Comparison of ENCODE assay signal across 21 mouse cellular contexts in the genomic region with DNA sequence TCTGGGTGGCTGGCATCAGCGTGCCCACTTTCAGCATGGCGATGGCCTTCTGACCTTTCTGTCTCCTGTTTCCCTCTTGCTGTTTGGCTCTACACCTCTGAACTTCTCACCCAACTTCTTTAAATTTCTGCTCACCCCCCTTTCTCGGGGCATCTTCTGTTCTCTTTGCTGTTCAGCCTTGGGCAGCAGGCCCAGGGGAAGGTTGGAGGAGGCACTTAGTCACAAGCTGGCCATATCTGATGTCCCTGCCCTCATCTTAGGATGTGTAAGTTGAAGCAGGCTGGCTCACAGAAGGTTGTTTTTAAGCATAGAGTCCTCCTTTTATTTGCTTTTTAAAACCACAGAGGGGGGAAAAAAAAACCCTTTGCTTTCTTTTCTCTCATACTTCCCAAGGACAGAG. TPM values are rescaled to one million over a fixed set of nuclear protein-coding genes. Genes with fewer than 3 reads are reported as not detected.
DNase-seq lines count a peak whose midpoint lies in the region; ATAC-seq lines count a peak whose summit lies in the region.
"Had no signal": no experiment of that assay in that cellular context is flagged by ENCODE, and none has a peak within 500 bp of the region (broad histone marks: within the 10 kb centered on the region; RNA-seq: fewer than 3 reads in every experiment).

No protein-coding gene starts in this region.

- 0 out of 2 replicates have a peak overlapping the region, but pooled peaks have one; percentile 49 for H3K27ac ChIP-seq in hindbrain, embryonic 15.5 days (replicated peaks)
- no peak overlapping the region for H3K27ac ChIP-seq in hindbrain, embryonic 11.5 days (ENCODE audit: low read depth, low read length)
- H3K27ac ChIP-seq in midbrain, embryonic 13.5 days = peak overlapping the region; percentile 81
- no peak overlapping the region for H3K27ac ChIP-seq in midbrain, embryonic 14.5 days (replicated peaks; ENCODE audit: low read depth, low read length)
- no peak overlapping the region for H3K27ac ChIP-seq in limb, embryonic 10.5 days
- H3K27ac ChIP-seq: embryonic facial prominence, embryonic 12.5 days; liver, embryonic 15.5 days; stomach, postnatal 0 days had no signal

- no peak overlapping the region for H3K4me2 ChIP-seq in hindbrain, embryonic 15.5 days
- no peak overlapping the region for H3K4me2 ChIP-seq in hindbrain, embryonic 11.5 days (replicated peaks; ENCODE audit: low read depth, low read length)
- no peak overlapping the region for H3K4me2 ChIP-seq in midbrain, embryonic 13.5 days (replicated peaks)
- no peak overlapping the region for H3K4me2 ChIP-seq in midbrain, embryonic 14.5 days (ENCODE audit: low read length)
- H3K4me2 ChIP-seq: embryonic facial prominence, embryonic 12.5 days; liver, embryonic 15.5 days had no signal

- peaks cover 10% of the 10 kb centered on the region for H3K4me1 ChIP-seq in hindbrain, embryonic 15.5 days (replicated peaks)
- H3K4me1 ChIP-seq in hindbrain, embryonic 11.5 days (replicated peaks; ENCODE audit: control insufficient read depth, insufficient read depth, low read length) = no peaks in the 10 kb centered on the region
- peaks cover 33% of the 10 kb centered on the region for H3K4me1 ChIP-seq in midbrain, embryonic 13.5 days (replicated peaks)
- H3K4me1 ChIP-seq in midbrain, embryonic 14.5 days (ENCODE audit: control insufficient read depth, insufficient read depth, low read length) = peaks cover 22% of the 10 kb centered on the region
- 0 out of 2 replicates have a peak, but pooled peaks cover 2% of the 10 kb centered on the region for H3K4me1 ChIP-seq in limb, embryonic 10.5 days
- H3K4me1 ChIP-seq: embryonic facial prominence, embryonic 12.5 days had no signal

- no peak overlapping the region for H3K4me3 ChIP-seq in hindbrain, embryonic 15.5 days
- no peak overlapping the region for H3K4me3 ChIP-seq in hindbrain, embryonic 11.5 days (ENCODE audit: low read depth, low read length)
- H3K4me3 ChIP-seq in midbrain, embryonic 13.5 days (replicated peaks) = no peak overlapping the region
- H3K4me3 ChIP-seq in midbrain, embryonic 14.5 days (replicated peaks; ENCODE audit: low read depth, low read length) = no peak overlapping the region
- H3K4me3 ChIP-seq in limb, embryonic 10.5 days = no peak overlapping the region
- H3K4me3 ChIP-seq: embryonic facial prominence, embryonic 12.5 days; liver, embryonic 15.5 days; megakaryocyte, embryonic 14.5 days had no signal

- no peak for ATAC-seq in hindbrain, embryonic 15.5 days (ENCODE audit: low FRiP score, low read depth)
- no peak for ATAC-seq in hindbrain, embryonic 11.5 days (ENCODE audit: low FRiP score)
- ATAC-seq in midbrain, embryonic 13.5 days = no peak
- ATAC-seq in midbrain, embryonic 14.5 days (ENCODE audit: low FRiP score, low TSS enrichment) = no peak
- ATAC-seq: CD4-positive, CD25-positive, alpha-beta regulatory T cell, adult 4 months; forebrain, postnatal 0 days; intestine, postnatal 0 days; lung, postnatal 0 days had no signal

- DNase-seq in adrenal gland, adult (ENCODE audit: inconsistent age in 2 of 2, low spot score in 1 of 2) = peak; percentile 83 to 85
- DNase-seq in adrenal gland, adult 18-20 months (ENCODE audit: low spot score in 2 of 2) = no peak
- no peak for DNase-seq in hindbrain, embryonic 11.5 days (ENCODE audit: low spot score)
- no peak for DNase-seq in midbrain, embryonic 14.5 days
- no peak for DNase-seq in limb, embryonic 10.5 days (ENCODE audit: low spot score)
- no peak for DNase-seq in layer of hippocampus, adult 9-10 months (ENCODE audit: low spot score)
- DNase-seq: cerebellum, adult 8-10 months; forebrain, postnatal 0 days; heart, adult 18-20 months; heart, postnatal 36 days; thymus, postnatal 36 days had no signal

- no peak overlapping the region for H3K9ac ChIP-seq in hindbrain, embryonic 15.5 days
- no peak overlapping the region for H3K9ac ChIP-seq in hindbrain, embryonic 11.5 days (ENCODE audit: low read depth, low read length)
- H3K9ac ChIP-seq in midbrain, embryonic 13.5 days (replicated peaks) = no peak overlapping the region
- H3K9ac ChIP-seq in midbrain, embryonic 14.5 days (replicated peaks; ENCODE audit: low read length) = no peak overlapping the region
- H3K9ac ChIP-seq: embryonic facial prominence, embryonic 12.5 days; forebrain, postnatal 0 days; liver, embryonic 15.5 days had no signal

- H3K27me3 ChIP-seq in hindbrain, embryonic 15.5 days = no peaks in the 10 kb centered on the region
- no peaks in the 10 kb centered on the region for H3K27me3 ChIP-seq in hindbrain, embryonic 11.5 days (ENCODE audit: control insufficient read depth, insufficient read depth, low read length)
- H3K27me3 ChIP-seq in midbrain, embryonic 13.5 days = no peaks in the 10 kb centered on the region
- H3K27me3 ChIP-seq in midbrain, embryonic 14.5 days (ENCODE audit: control insufficient read depth, insufficient read depth, low read length) = no peaks in the 10 kb centered on the region
- H3K27me3 ChIP-seq in limb, embryonic 10.5 days (ENCODE audit: low read depth, poor library complexity, severe bottlenecking) = no peaks in the 10 kb centered on the region
- H3K27me3 ChIP-seq: embryonic facial prominence, embryonic 12.5 days; liver, embryonic 15.5 days; megakaryocyte, embryonic 14.5 days had no signal

- no peaks in the 10 kb centered on the region for H3K9me3 ChIP-seq in hindbrain, embryonic 15.5 days
- no peaks in the 10 kb centered on the region for H3K9me3 ChIP-seq in hindbrain, embryonic 11.5 days (ENCODE audit: control insufficient read depth, low read length)
- H3K9me3 ChIP-seq in midbrain, embryonic 13.5 days = no peaks in the 10 kb centered on the region
- no peaks in the 10 kb centered on the region for H3K9me3 ChIP-seq in midbrain, embryonic 14.5 days (ENCODE audit: control insufficient read depth, low read length)
- H3K9me3 ChIP-seq in limb, embryonic 10.5 days (replicated peaks) = no peaks in the 10 kb centered on the region
- H3K9me3 ChIP-seq: embryonic facial prominence, embryonic 12.5 days; G1E; liver, embryonic 15.5 days; megakaryocyte, embryonic 14.5 days had no signal

- no peaks in the 10 kb centered on the region for H3K36me3 ChIP-seq in hindbrain, embryonic 15.5 days
- H3K36me3 ChIP-seq in hindbrain, embryonic 11.5 days (ENCODE audit: control insufficient read depth, insufficient read depth, low read length) = no peaks in the 10 kb centered on the region
- H3K36me3 ChIP-seq in midbrain, embryonic 13.5 days = peaks cover 15% of the 10 kb centered on the region
- peaks cover 5% of the 10 kb centered on the region; the same call in 1 of the 2 replicates for H3K36me3 ChIP-seq in midbrain, embryonic 14.5 days (ENCODE audit: control insufficient read depth, insufficient read depth, low read length)
- peaks cover 25% of the 10 kb centered on the region for H3K36me3 ChIP-seq in limb, embryonic 10.5 days
- H3K36me3 ChIP-seq: liver, embryonic 15.5 days had no signal

- WGBS in hindbrain, embryonic 15.5 days = 84% methylated on average over 3 of the region's 3 CpGs
- WGBS in hindbrain, embryonic 11.5 days = 86% methylated on average over 3 of the region's 3 CpGs
- WGBS in midbrain, embryonic 13.5 days = 87% methylated on average over 3 of the region's 3 CpGs
- WGBS in midbrain, embryonic 14.5 days = 87% methylated on average over 3 of the region's 3 CpGs
- WGBS in limb, embryonic 10.5 days = 96% methylated on average over 3 of the region's 3 CpGs

RNA-seq across cellular contexts. Expression of gene Kidins220, which starts 40.7 kb away (rescaled TPM):
- 10 to 100 TPM; 75.4 to 97.5 TPM for total RNA-seq in adrenal gland, adult 18-20 months (2021)
- polyA plus RNA-seq in hindbrain, embryonic 15.5 days (2015; fragmentation: Nextera tagmentation; extraction: Ambion mirVana) = 127 and 140 TPM in 2 replicates
- 65.9 and 69.2 TPM in 2 replicates for polyA plus RNA-seq in hindbrain, embryonic 11.5 days (2014; fragmentation: Nextera tagmentation; extraction: Ambion mirVana)
- polyA plus RNA-seq in midbrain, embryonic 13.5 days (2015; fragmentation: Nextera tagmentation; extraction: Ambion mirVana) = 130 and 134 TPM in 2 replicates
- 188 and 219 TPM in 2 replicates for polyA plus RNA-seq in midbrain, embryonic 14.5 days (2014; fragmentation: Nextera tagmentation; extraction: Ambion mirVana)
- polyA plus RNA-seq in limb, embryonic 10.5 days (2016; fragmentation: Nextera tagmentation; extraction: Ambion mirVana) = 11.1 and 14.3 TPM in 2 replicates

Comparison
In these comparisons a context has a peak if more than half of its experiments do, and no peak if none do; other contexts are left out.
1. DNase-seq: peak in adrenal gland, adult (2 of 2); none in adrenal gland, adult 18-20 months (0 of 2), hindbrain, embryonic 11.5 days (single experiment), midbrain, embryonic 14.5 days (single experiment), limb, embryonic 10.5 days (single experiment) and layer of hippocampus, adult 9-10 months (single experiment).
2. H3K27ac ChIP-seq: peak in hindbrain, embryonic 15.5 days (single experiment) and midbrain, embryonic 13.5 days (single experiment); none in hindbrain, embryonic 11.5 days (single experiment), midbrain, embryonic 14.5 days (single experiment) and limb, embryonic 10.5 days (single experiment).